9 mouse cellular contexts compared by ENCODE assay signal in the genomic region with DNA sequence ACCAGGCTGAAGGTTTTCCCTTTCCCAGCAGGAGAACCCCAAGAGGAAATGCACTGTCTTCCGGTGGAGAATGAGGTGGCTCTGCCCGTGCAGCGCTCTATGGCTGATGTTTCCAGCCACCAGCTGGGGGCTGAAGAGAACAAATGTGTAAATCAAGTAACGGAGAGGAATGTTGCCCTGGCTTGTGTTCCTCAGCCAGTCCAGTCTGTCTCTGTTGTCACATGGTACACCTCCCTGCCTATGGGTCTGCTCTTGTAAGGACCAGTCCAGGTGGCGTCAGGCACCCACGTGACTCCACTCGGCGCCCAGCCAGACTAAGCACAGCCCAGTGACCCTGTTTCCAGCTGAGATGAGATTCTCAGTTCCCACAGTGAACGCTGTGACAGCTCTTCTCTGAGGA. TPM values are rescaled to one million over a fixed set of nuclear protein-coding genes. Genes with fewer than 3 reads are reported as not detected.
A peak's percentile ranks its signal among the peaks of the same experiment; 100 is the strongest.
DNase-seq lines count a peak whose midpoint lies in the region; ATAC-seq and TF ChIP-seq lines count a peak whose summit lies in the region.
"Had no signal": no experiment of that assay in that cellular context is flagged by ENCODE, and none has a peak within 500 bp of the region (broad histone marks: within the 10 kb centered on the region; RNA-seq: fewer than 3 reads in every experiment).

No protein-coding gene starts in this region.

- peak overlapping the region; percentile 48; the same call in 1 of the 2 replicates for H3K27ac ChIP-seq in hindbrain, postnatal 0 days
- no peak overlapping the region for H3K27ac ChIP-seq in liver, embryonic 12.5 days
- 0 out of 2 replicates have a peak overlapping the region, but pooled peaks have one; percentile 29 for H3K27ac ChIP-seq in neural tube, embryonic 13.5 days (replicated peaks)

- no peak for TF ChIP-seq CTCF in hindbrain, postnatal 0 days (IDR thresholded peaks at IDR 0.05; ENCODE audit: low read depth)

- 16% methylated on average over 9 of the region's 9 CpGs for WGBS in hindbrain, postnatal 0 days
- WGBS in liver, embryonic 12.5 days (ENCODE audit: insufficient replicate concordance): 12% methylated on average over 9 of the region's 9 CpGs
- 17% methylated on average over 9 of the region's 9 CpGs for WGBS in neural tube, embryonic 13.5 days

- no peak for ATAC-seq in cerebellum, adult (ENCODE audit: insufficient number of reproducible peaks, low FRiP score, low TSS enrichment)
- peak; percentile 95 for ATAC-seq in hindbrain, postnatal 0 days
- peak; percentile 74 for ATAC-seq in liver, embryonic 12.5 days
- peak; percentile 92 for ATAC-seq in neural tube, embryonic 13.5 days (ENCODE audit: low read depth)

- H3K27me3 ChIP-seq in hindbrain, postnatal 0 days (ENCODE audit: insufficient read depth, low read length): peaks cover 8% of the 10 kb centered on the region
- H3K27me3 ChIP-seq in liver, embryonic 12.5 days (replicated peaks): peaks cover 34% of the 10 kb centered on the region
- peaks cover 28% of the 10 kb centered on the region for H3K27me3 ChIP-seq in neural tube, embryonic 13.5 days

- no peak overlapping the region for H3K4me3 ChIP-seq in hindbrain, postnatal 0 days (ENCODE audit: low read length)
- H3K4me3 ChIP-seq in liver, embryonic 12.5 days: no peak overlapping the region
- 0 out of 2 replicates have a peak overlapping the region, but pooled peaks have one; percentile 4 for H3K4me3 ChIP-seq in neural tube, embryonic 13.5 days

- no peaks in the 10 kb centered on the region for H3K36me3 ChIP-seq in hindbrain, postnatal 0 days (ENCODE audit: insufficient read depth, low read length)
- H3K36me3 ChIP-seq in liver, embryonic 12.5 days: no peaks in the 10 kb centered on the region
- no peaks in the 10 kb centered on the region for H3K36me3 ChIP-seq in neural tube, embryonic 13.5 days

- peak; percentile 91 for DNase-seq in cerebellum, postnatal 10 days
- DNase-seq in adrenal gland, postnatal 36 days: peak; percentile 70 to 73
- peak; percentile 28 for DNase-seq in gastrocnemius, postnatal 25 days
- DNase-seq in hindbrain, postnatal 0 days (ENCODE audit: low spot score): peak; percentile 76
- no peak for DNase-seq in c-Kit-positive CD71-positive TER-119-positive erythroid progenitor cells, embryonic 14.5 days (ENCODE audit: low spot score)

- peaks cover 8% of the 10 kb centered on the region; the same call in 1 of the 2 replicates for H3K4me1 ChIP-seq in hindbrain, postnatal 0 days (ENCODE audit: insufficient read depth, low read length)
- no peaks in the 10 kb centered on the region for H3K4me1 ChIP-seq in liver, embryonic 12.5 days
- H3K4me1 ChIP-seq in neural tube, embryonic 13.5 days (replicated peaks): peaks cover 26% of the 10 kb centered on the region

- no peak overlapping the region for H3K9ac ChIP-seq in hindbrain, postnatal 0 days (replicated peaks; ENCODE audit: low read length)
- no peak overlapping the region for H3K9ac ChIP-seq in liver, embryonic 12.5 days
- H3K9ac ChIP-seq in neural tube, embryonic 13.5 days: 0 out of 2 replicates have a peak overlapping the region, but pooled peaks have one; percentile 47

- H3K4me2 ChIP-seq in hindbrain, postnatal 0 days (ENCODE audit: low read depth, low read length): peak overlapping the region; percentile 33; the same call in 1 of the 2 replicates
- H3K4me2 ChIP-seq in liver, embryonic 12.5 days: peak overlapping the region; percentile 29; the same call in 1 of the 2 replicates
- H3K4me2 ChIP-seq in neural tube, embryonic 13.5 days: peak overlapping the region; percentile 41

- H3K9me3 ChIP-seq in hindbrain, postnatal 0 days (ENCODE audit: low read length): peaks cover under 1% of the 10 kb centered on the region; the same call in 1 of the 2 replicates
- H3K9me3 ChIP-seq in liver, embryonic 12.5 days (replicated peaks): no peaks in the 10 kb centered on the region
- no peaks in the 10 kb centered on the region for H3K9me3 ChIP-seq in neural tube, embryonic 13.5 days

RNA-seq across cellular contexts. Expression of a gene that starts 34.7 kb away (rescaled TPM):
- total RNA-seq in adrenal gland, postnatal 36 days (2021): not detected
- total RNA-seq in gastrocnemius, postnatal 25 days (2021): not detected
- total RNA-seq in hindbrain, postnatal 0 days (2014; rRNA removed): not detected in 2 replicates
- not detected in 2 replicates for polyA plus RNA-seq in hindbrain, postnatal 0 days (2015; fragmentation: Nextera tagmentation; extraction: Ambion mirVana)
- polyA plus RNA-seq in liver, embryonic 12.5 days (2016; fragmentation: Nextera tagmentation; extraction: Ambion mirVana): not detected in 2 replicates
- polyA plus RNA-seq in neural tube, embryonic 13.5 days (2015; fragmentation: Nextera tagmentation; extraction: Ambion mirVana): not detected in 2 replicates
- polyA plus RNA-seq: large intestine, adult 2 months had no signal
